Mouse (Mus musculus): Measurements from ENCODE around the gene St7l.

The St7l gene

GRCm38 (mm10) chr3:104965070-104965855 is 101.5 kb downstream of the St7l start:
- no peak for DNase-seq

DNA sequence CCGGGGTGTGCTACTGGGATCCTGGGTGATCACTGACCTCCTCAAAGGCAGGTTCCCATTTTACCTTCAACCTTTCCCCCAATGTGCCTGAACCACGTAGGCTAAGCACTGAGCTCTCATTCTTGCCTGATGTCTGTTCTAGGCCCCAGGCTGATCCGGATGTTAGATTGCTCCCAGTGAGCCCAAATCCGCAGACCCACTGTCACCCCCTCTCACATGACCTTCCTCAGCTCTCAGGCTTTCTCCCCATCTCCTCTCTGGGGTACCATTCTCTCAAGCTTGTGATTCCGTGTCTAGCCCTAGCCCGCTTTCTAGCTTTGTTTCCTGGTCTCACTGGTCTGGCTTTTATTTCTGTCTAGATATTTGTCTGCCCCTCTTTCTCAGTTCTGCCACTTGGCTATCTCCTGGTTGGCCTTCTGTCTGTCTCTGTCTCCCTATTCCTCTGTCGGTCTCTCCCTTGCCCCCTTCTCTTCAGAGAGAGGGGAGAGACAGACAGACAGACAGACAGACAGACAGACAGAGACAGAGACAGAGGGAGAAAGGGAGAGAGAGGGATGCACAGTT is 102.3 kb downstream of the St7l start:
- no peak for DNase-seq

- peak; percentile 69 to 89 for DNase-seq
Measured at GRCm38 (mm10) chr3:104967548-104968300, 103.9 kb downstream of the St7l start.

Data from kidney, adult 8-10 months (tissue).